Comparison of ENCODE assay signal across 11 mouse cellular contexts in the genomic region with DNA sequence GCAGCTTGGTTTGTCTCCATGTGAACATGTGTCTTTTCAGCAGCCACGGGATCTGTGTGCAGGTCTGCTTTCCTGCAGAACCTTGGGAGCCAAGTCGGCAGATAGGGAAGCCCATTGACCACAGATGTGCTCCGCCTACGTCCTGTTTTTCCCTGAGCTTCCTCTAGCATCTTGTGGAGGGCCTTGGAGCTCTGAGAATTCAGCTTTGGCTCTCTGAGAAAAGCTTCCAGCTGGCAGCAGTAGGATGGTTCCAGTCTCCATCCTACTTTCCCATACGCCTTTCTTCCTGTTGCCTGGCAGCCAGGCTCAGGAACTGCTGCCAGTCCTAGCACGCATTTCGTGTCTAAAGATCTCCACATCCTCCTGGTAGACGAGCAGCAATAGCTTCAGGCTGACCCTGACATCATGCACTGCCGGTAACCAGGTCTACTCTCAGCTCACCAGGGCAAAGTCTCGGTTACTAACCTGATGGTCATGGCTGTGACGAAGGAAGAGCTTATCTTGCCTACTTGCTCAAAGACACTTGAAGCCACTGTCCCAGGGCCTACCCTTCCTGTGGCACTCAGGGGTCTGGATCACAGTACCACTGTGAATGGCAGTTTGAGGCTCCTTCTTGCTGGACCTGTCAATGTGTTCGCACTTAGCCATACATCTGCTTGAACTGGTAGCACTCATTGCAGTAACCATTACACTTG. TPM values are rescaled to one million over a fixed set of nuclear protein-coding genes. Genes with fewer than 3 reads are reported as not detected.
DNase-seq lines count a peak whose midpoint lies in the region; ATAC-seq and TF ChIP-seq lines count a peak whose summit lies in the region.
"Had no signal": no experiment of that assay in that cellular context is flagged by ENCODE, and none has a peak within 500 bp of the region (broad histone marks: within the 10 kb centered on the region; RNA-seq: fewer than 3 reads in every experiment).

No protein-coding gene starts in this region.

- H3K4me2 ChIP-seq in midbrain, embryonic 13.5 days (replicated peaks), result no peak overlapping the region
- H3K4me2 ChIP-seq: embryonic facial prominence, embryonic 12.5 days; lung, embryonic 15.5 days had no signal

- peak overlapping the region; percentile 82 for H3K27ac ChIP-seq in layer of hippocampus, adult 2 months
- no peak overlapping the region for H3K27ac ChIP-seq in midbrain, embryonic 13.5 days
- H3K27ac ChIP-seq: embryonic facial prominence, embryonic 12.5 days; lung, embryonic 15.5 days had no signal

- no peaks in the 10 kb centered on the region for H3K27me3 ChIP-seq in midbrain, embryonic 13.5 days
- H3K27me3 ChIP-seq: embryonic facial prominence, embryonic 12.5 days; lung, embryonic 15.5 days had no signal

- H3K36me3 ChIP-seq in midbrain, embryonic 13.5 days, result peaks cover 34% of the 10 kb centered on the region
- H3K36me3 ChIP-seq: lung, embryonic 15.5 days had no signal

- H3K4me1 ChIP-seq in midbrain, embryonic 13.5 days (replicated peaks), result no peaks in the 10 kb centered on the region
- H3K4me1 ChIP-seq: embryonic facial prominence, embryonic 12.5 days; lung, embryonic 15.5 days had no signal

- H3K9ac ChIP-seq in midbrain, embryonic 13.5 days (replicated peaks), result no peak overlapping the region
- H3K9ac ChIP-seq: embryonic facial prominence, embryonic 12.5 days; lung, embryonic 15.5 days had no signal

- ATAC-seq in midbrain, embryonic 13.5 days, result no peak

- TF ChIP-seq CTCF in layer of hippocampus, adult 2 months (conservative IDR thresholded peaks at IDR 0.05), result no peak

- H3K9me3 ChIP-seq in midbrain, embryonic 13.5 days, result no peaks in the 10 kb centered on the region
- H3K9me3 ChIP-seq: embryonic facial prominence, embryonic 12.5 days; lung, embryonic 15.5 days had no signal

- DNase-seq in CD4-positive helper T cell, adult 2 months (ENCODE audit: low read depth, low spot score), result peak; percentile 24
- DNase-seq in CD8-positive naive resting alpha-beta T cell, adult 2 months (ENCODE audit: low read depth in 2 of 2, low spot score in 2 of 2), result peak; percentile 26 to 37
- peak; percentile 53 to 85 for DNase-seq in layer of hippocampus, adult 2 months (ENCODE audit: low spot score in 2 of 2)
- peak; percentile 79 to 82 for DNase-seq in left cerebral cortex, postnatal 36 days (ENCODE audit: low spot score in 2 of 2)
- no peak for DNase-seq in retina, postnatal 1 day
- DNase-seq in lung, postnatal 25 days (ENCODE audit: low spot score), result no peak
- DNase-seq: heart, postnatal 14 days; kidney, adult 11 months had no signal

- 92% methylated on average over 12 of the region's 12 CpGs for WGBS in midbrain, embryonic 13.5 days

- no peak overlapping the region for H3K4me3 ChIP-seq in layer of hippocampus, adult 2 months
- no peak overlapping the region for H3K4me3 ChIP-seq in midbrain, embryonic 13.5 days (replicated peaks)
- H3K4me3 ChIP-seq: embryonic facial prominence, embryonic 12.5 days; lung, embryonic 15.5 days had no signal

- intact Hi-C loops in left cerebral cortex, postnatal 36 days (cut with DNase I), result no loop called here

RNA-seq across cellular contexts. Expression of gene Tnfaip3, which starts 13.2 kb away (rescaled TPM):
- 1 to 10 TPM; 3.9 to 5.0 TPM for total RNA-seq in layer of hippocampus, adult 2 months (2021)
- total RNA-seq in left cerebral cortex, postnatal 36 days (2021), result 1 to 10 TPM; 4.9 to 5.2 TPM
- 1.5 TPM in 2 replicates for polyA plus RNA-seq in midbrain, embryonic 13.5 days (2015; fragmentation: Nextera tagmentation; extraction: Ambion mirVana)

Comparison
In these comparisons a context has a peak if more than half of its experiments do, and no peak if none do; other contexts are left out.
1. DNase-seq: peak in CD4-positive helper T cell, adult 2 months (single experiment), CD8-positive naive resting alpha-beta T cell, adult 2 months (2 of 2), layer of hippocampus, adult 2 months (2 of 2) and left cerebral cortex, postnatal 36 days (2 of 2); none in retina, postnatal 1 day (single experiment) and lung, postnatal 25 days (single experiment).